Mouse (Mus musculus): Measurements from ENCODE around the gene Map3k5. TPM values are rescaled to one million over a fixed set of nuclear protein-coding genes. Genes with fewer than 3 reads are reported as not detected.
"Not testable (repeated sequence)": the region's sequence is repeated elsewhere in the genome, so short reads cannot be mapped to it uniquely, and the experiment has no call there.

Map3k5 gene
- polyA plus RNA-seq, 1 experiment from 2014 or later: 1.3 TPM

DNA sequence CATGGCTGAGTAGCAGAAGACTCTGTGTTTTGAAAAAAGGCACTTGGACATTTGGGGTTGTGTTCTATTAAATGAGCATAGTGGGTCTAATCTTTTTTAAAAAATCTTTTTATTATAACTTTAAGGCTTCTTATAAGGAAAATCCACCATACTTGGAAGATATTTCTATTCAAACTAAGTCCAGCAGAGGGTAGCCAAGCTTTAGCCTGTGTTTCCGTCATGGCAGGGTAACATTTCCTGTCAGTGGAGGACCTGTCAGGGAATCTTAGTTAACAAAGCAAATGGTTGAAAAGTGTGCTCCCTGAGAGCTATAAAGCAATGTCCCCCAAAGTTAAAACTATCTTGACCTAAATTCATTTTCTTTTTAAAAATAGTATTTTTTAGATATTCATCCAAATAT lies 22.7 kb upstream of the Map3k5 start:
- Histone ChIP-seq H3K27ac (no peak overlapping the region), H3K4me2 (no peak overlapping the region), H3K4me3 (no peak overlapping the region), H3K9ac (no peak overlapping the region), H3K36me3 (no peaks in the 10 kb centered on the region), H3K4me1 (peaks cover 6% of the 10 kb centered on the region), H3K27me3 (replicated peaks) (no peaks in the 10 kb centered on the region), H3K9me3 (replicated peaks) (no peaks in the 10 kb centered on the region)
- 41% methylated on average over 1 of the region's 1 CpGs for WGBS (ENCODE audit: insufficient replicate concordance)
- no peak for ATAC-seq

DNA sequence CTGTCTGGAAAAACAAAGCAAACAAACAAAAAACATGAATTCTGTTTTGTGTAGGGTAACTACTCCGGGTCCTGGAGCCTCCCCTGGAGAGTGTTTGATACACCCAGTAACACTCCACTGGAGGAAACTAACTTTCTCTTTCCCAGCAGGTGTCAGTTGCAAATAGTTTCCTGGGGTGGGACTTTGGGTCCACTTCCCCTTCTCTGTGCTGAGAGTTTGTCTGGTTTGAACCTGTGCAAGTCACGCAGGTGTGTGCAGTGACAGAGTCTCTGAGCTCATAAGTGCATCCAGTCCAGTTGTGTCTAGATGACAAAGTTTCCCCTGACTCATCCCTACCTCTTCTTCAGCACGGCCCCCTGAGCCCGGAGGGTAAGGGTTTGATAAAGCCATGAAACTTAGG lies 20.5 kb upstream of the Map3k5 start:
- no peak overlapping the region for H3K4me2 ChIP-seq
- no peaks in the 10 kb centered on the region for H3K36me3 ChIP-seq
- H3K27ac ChIP-seq: no peak overlapping the region
- no peaks in the 10 kb centered on the region for H3K27me3 ChIP-seq (replicated peaks)
- H3K4me1 ChIP-seq: no peaks in the 10 kb centered on the region
- H3K9me3 ChIP-seq (replicated peaks): no peaks in the 10 kb centered on the region
- ATAC-seq: no peak
- WGBS (ENCODE audit: insufficient replicate concordance): 59% methylated on average over 4 of the region's 4 CpGs
- H3K4me3 ChIP-seq: no peak overlapping the region
- H3K9ac ChIP-seq: no peak overlapping the region

DNA sequence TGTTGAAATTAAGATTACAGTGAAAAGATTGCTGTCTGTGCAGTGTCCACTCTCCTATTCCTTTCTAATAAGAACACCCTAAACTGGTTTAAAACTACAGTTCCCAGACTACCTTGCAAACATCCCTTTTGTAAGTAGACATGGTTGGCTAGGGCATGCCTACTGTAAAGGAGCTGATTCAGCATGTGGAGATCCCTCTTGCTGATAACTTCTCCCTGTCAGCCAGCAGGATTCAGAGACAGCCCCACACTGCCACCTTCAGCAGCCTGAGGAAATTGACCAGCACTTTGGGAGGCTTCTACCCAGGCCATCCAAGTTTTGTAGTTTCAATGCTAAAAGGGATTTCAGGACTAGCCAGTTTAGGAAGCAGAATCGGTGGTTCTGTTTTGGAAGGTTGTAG lies 19.0 kb upstream of the Map3k5 start:
- H3K27ac ChIP-seq: no peak overlapping the region
- H3K4me1 ChIP-seq: no peaks in the 10 kb centered on the region
- ATAC-seq: peak; percentile 55
- H3K4me3 ChIP-seq: no peak overlapping the region
- no peaks in the 10 kb centered on the region for H3K27me3 ChIP-seq (replicated peaks)
- H3K4me2 ChIP-seq: no peak overlapping the region
- H3K36me3 ChIP-seq: no peaks in the 10 kb centered on the region
- WGBS (ENCODE audit: insufficient replicate concordance): 34% methylated on average over 1 of the region's 1 CpGs
- H3K9ac ChIP-seq: no peak overlapping the region
- no peaks in the 10 kb centered on the region for H3K9me3 ChIP-seq (replicated peaks)

DNA sequence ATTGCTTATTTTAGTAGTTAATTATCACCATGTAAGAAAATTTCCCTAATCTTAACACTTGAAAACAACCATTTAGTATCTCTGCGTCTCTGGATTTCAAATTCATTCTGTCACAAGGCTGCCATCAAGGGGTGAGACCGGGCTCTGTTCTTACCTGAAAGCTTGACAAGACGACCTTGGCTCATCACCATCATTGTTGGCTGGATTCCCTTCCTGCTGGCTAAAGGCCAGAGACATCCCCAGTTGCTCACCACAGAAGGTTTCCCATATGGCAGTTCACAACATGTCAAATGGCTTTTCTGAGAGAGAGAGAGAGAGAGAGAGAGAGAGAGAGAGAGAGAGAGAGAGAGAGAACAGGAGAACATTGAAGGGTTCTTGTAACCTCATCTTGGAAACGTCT lies 11.9 kb upstream of the Map3k5 start:
- no peak for ATAC-seq
- WGBS (ENCODE audit: insufficient replicate concordance): 45% methylated on average over 4 of the region's 4 CpGs
- H3K4me3 ChIP-seq: no peak overlapping the region
- no peak overlapping the region for H3K4me2 ChIP-seq
- H3K9ac ChIP-seq: no peak overlapping the region
- no peaks in the 10 kb centered on the region for H3K27me3 ChIP-seq (replicated peaks)
- H3K36me3 ChIP-seq: no peaks in the 10 kb centered on the region
- H3K27ac ChIP-seq: no peak overlapping the region
- H3K4me1 ChIP-seq: no peaks in the 10 kb centered on the region
- no peaks in the 10 kb centered on the region for H3K9me3 ChIP-seq (replicated peaks)

DNA sequence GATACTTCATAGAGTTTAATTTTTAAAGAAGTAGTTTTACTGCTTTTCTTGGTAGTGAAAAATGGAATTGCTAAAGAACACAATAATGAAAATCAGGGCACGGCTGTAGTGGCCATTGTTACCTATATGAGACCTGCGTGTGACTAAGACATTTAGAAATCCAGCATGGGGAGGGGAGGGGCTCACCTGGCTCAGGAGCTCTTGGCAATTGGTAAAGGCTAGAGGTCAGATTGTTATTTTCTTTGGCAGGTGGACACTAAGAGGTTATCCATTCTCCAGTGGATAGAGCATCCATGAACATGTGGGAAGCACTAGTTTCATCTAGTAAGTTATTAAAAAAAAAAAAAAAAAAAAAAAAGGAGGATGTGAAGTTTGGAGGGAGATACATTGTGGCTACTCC lies 10.0 kb upstream of the Map3k5 start:
- Histone ChIP-seq H3K9ac (no peak overlapping the region), H3K27ac (no peak overlapping the region), H3K4me2 (no peak overlapping the region), H3K36me3 (no peaks in the 10 kb centered on the region), H3K4me3 (no peak overlapping the region), H3K27me3 (replicated peaks) (no peaks in the 10 kb centered on the region), H3K9me3 (replicated peaks) (no peaks in the 10 kb centered on the region), H3K4me1 (no peaks in the 10 kb centered on the region)
- WGBS (ENCODE audit: insufficient replicate concordance): 56% methylated on average over 2 of the region's 2 CpGs
- no peak for ATAC-seq

DNA sequence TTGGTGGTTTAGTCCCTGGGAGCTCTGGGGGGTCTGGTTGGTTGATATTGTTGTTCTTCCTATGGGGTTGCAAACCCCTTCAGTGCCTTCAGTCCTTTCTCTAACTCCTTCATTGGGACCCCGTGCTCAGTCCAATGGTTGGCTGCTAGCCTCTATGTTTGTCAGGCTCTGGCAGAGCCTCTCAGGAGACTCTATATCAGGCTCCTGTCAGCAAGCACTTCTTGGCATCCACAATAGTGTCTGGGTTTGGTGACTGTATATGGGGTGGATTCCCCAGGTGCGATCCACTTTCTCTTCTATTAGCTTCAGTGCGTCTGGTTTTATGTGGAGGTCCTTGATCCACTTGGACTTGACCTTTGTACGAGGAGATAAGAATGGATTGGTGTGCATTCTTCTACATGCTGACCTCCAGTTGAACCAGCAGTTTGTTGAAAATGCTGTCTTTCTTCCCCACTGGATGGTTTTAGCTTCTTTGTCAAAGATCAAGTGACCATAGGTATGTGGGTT lies 7.8 kb upstream of the Map3k5 start:
- 63% methylated on average over 4 of the region's 4 CpGs for WGBS (ENCODE audit: insufficient replicate concordance)
- not testable (repeated sequence) for H3K4me1 ChIP-seq; H3K27me3 ChIP-seq (replicated peaks); H3K4me2 ChIP-seq; H3K9ac ChIP-seq; H3K9me3 ChIP-seq (replicated peaks); ATAC-seq; H3K4me3 ChIP-seq; H3K27ac ChIP-seq; H3K36me3 ChIP-seq

DNA sequence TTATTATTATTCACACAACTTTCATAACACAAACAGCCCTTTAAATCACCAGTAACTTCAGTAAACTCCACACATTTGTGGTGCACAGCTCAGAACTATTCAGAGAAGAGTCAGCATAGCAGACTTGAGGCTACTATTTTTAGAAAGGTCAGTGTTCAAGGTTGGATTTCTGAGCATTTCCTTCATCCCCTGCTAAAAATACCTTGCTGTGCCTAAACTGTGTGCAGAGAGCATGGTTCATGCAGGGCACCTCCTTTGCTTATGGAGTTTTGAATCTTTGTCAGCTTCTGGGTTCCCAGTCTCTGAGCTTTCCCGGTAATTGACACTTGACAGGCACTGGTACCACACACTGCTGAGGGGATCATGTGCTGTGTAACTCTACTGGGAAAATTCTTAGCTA lies 6.1 kb upstream of the Map3k5 start:
- Histone ChIP-seq H3K9ac (no peak overlapping the region), H3K9me3 (replicated peaks) (no peaks in the 10 kb centered on the region), H3K4me1 (no peaks in the 10 kb centered on the region), H3K4me2 (no peak overlapping the region), H3K27ac (no peak overlapping the region), H3K36me3 (no peaks in the 10 kb centered on the region), H3K4me3 (no peak overlapping the region), H3K27me3 (replicated peaks) (peaks cover 16% of the 10 kb centered on the region)
- 63% methylated on average over 1 of the region's 1 CpGs for WGBS (ENCODE audit: insufficient replicate concordance)
- no peak for ATAC-seq

DNA sequence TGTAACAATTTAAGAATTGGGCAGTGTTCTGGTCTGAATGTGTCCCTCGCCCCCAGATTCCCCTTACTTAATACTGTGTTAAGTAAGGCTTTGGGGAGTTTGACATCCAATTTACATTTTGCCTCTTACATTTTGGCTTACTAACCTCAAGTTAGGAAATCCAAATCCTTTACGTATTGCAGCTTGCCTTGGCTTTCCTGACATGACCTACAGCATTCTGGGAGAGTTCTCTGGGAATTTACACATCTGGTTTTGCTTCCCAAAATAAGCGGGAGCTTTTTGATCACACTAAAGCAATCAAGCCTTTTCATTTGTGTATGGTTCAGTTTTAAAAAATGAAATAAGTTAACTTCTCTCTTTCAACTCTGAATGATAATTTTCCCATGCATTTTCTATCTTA lies 1.3 kb upstream of the Map3k5 start:
- ATAC-seq: no peak
- H3K9ac ChIP-seq: no peak overlapping the region
- H3K27me3 ChIP-seq (replicated peaks): peaks cover 43% of the 10 kb centered on the region
- H3K36me3 ChIP-seq: no peaks in the 10 kb centered on the region
- peaks cover 26% of the 10 kb centered on the region for H3K4me1 ChIP-seq
- WGBS (ENCODE audit: insufficient replicate concordance): 43% methylated on average over 3 of the region's 3 CpGs
- H3K4me2 ChIP-seq: peak overlapping the region; percentile 92
- no peak overlapping the region for H3K27ac ChIP-seq
- peak overlapping the region; percentile 70 for H3K4me3 ChIP-seq
- H3K9me3 ChIP-seq (replicated peaks): no peaks in the 10 kb centered on the region

DNA sequence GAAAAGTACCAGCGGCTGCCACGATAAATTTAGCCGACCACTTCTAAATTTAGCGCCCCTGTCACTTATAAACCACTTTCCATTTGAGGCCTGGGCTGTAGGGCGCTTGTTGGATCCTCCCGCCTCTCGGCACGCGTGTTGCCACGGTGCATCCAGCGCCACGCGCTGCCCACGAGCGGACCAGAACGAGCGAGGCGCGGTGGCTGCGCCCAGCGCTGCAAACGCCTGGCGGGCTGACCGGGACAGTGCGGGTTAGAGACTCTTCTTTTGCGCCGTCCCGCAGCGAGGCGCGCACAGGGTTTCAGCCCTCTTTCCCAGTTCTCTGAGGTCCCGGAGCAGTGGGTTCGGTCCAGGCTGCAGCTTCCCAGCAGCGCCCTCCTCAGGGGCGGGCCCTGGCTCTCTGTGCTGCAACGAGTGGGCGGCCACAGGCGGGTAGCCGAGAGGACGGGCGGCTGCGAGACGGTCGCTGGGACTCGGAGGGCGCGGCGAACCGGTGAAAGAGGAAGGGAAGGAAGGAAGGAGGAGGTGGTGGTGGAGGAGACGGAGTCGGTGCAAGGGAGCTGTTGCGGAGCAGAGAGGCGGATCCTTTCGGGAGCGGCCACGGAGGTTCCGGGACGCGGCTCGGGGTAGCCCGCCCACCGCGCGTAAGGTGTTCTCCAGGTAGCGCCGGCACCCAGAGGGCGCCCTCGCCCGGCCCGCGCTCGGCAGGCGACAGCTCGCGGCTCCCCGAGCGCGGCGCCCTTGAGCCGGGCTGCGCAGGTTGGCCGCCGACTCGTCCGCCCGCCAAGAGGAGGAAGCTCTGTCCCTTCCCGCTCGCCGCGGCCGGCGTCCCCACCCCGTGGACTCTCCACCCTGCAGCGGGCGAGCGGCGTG lies 525 bp upstream of the Map3k5 start:
- under 1% methylated on average over 79 of the region's 97 CpGs for WGBS (ENCODE audit: insufficient replicate concordance)
- peak overlapping the region; percentile 92 for H3K4me2 ChIP-seq
- peak overlapping the region; percentile 70 for H3K4me3 ChIP-seq
- H3K9ac ChIP-seq: peak overlapping the region; percentile 73
- peaks cover 26% of the 10 kb centered on the region for H3K4me1 ChIP-seq
- H3K27ac ChIP-seq: peak overlapping the region; percentile 65
- H3K9me3 ChIP-seq (replicated peaks): no peaks in the 10 kb centered on the region
- H3K27me3 ChIP-seq (replicated peaks): peaks cover 43% of the 10 kb centered on the region
- peak; percentile 85 for ATAC-seq
- H3K36me3 ChIP-seq: no peaks in the 10 kb centered on the region

DNA sequence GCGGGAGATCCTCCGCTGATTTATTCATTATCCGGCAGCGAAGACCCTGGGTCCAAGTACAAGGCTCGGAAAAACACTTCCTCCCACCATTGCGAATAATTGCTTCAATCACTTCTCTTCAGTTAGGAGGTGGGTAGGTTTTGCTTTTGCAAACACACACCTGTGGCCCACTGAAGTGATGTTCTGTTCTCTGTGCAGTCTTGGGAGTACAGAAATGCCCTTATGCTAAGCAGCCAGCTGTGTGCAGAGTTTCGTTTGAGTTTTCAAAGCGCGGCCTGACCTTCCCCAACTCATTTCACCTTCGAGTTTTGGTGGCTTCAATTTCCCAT lies 987 bp downstream of the Map3k5 start:
- Histone ChIP-seq H3K27ac (no peak overlapping the region), H3K4me2 (peak overlapping the region; percentile 92), H3K27me3 (replicated peaks) (peaks cover 40% of the 10 kb centered on the region), H3K36me3 (no peaks in the 10 kb centered on the region), H3K9ac (peak overlapping the region; percentile 73; the same call in 1 of the 2 replicates), H3K4me1 (peaks cover 39% of the 10 kb centered on the region), H3K9me3 (replicated peaks) (no peaks in the 10 kb centered on the region), H3K4me3 (peak overlapping the region; percentile 70)
- WGBS (ENCODE audit: insufficient replicate concordance): 9% methylated on average over 10 of the region's 10 CpGs
- ATAC-seq: no peak

DNA sequence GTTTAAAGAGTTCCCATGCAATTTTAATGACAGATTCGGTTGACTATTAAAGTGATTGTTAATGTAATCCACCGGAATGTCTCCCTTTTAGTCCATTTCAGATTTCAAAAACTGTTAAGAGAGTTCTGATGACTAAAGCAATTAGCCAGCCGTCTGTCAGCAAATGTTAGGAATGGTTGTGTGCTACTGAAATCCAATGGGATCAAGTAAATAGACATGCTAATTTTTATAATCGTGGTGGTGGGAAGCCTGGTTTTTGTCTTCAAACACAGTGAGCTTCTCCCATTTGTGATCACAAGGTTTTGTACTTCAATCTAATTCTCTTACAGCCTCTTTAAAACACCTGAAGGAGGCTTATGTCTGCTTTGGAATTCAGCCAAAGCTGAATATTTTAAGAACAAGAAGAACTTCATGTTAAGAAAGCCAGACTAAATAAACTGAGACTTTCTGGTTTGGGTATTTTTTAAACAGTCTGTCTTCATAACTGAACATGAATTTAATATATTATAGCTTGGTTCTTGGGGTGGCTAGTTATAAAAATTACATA lies 1.6 kb downstream of the Map3k5 start:
- Histone ChIP-seq H3K4me2 (peak overlapping the region; percentile 92), H3K27me3 (replicated peaks) (peaks cover 37% of the 10 kb centered on the region)

DNA sequence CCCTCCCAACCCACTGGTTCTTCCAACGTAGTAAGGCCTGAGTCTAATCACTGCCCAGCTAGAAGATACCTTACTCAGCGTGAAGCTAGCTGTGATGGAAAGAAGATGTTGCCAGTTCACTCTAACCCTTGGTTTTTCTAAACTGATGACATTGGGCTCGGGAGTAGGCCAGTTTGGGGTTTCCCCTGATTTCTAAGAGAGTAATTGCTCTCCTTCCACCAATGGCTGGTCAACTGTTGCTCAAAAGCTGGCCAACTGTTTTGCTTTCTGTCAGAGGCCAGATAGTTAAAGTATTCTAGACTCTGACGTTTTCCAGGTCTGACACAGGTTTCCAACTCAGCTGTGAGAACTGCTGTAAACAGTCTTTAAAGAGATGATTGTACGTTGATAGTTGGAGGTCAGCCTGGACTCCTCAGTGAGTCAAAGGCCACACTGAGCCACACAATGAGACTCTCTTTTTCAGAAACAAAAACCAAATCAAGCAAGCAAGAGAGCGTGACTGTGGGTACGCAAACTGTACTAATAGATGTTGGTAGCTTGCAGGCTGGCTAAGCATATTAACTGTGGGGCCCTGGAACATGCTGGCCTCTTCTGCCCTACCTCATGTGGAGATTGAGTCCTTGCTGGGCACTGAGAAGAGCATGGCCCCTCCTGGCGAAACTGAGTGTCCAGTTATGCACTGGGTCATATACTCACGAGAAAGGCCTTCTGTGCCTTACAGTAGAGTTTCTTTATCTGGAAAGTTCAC lies 2.9 kb downstream of the Map3k5 start:
- H3K4me2 ChIP-seq: no peak overlapping the region
- 57% methylated on average over 9 of the region's 9 CpGs for WGBS (ENCODE audit: insufficient replicate concordance)
- H3K9ac ChIP-seq: no peak overlapping the region
- H3K4me3 ChIP-seq: no peak overlapping the region
- no peaks in the 10 kb centered on the region for H3K36me3 ChIP-seq
- no peak overlapping the region for H3K27ac ChIP-seq
- H3K4me1 ChIP-seq: peaks cover 48% of the 10 kb centered on the region
- no peaks in the 10 kb centered on the region for H3K9me3 ChIP-seq (replicated peaks)
- no peak for ATAC-seq
- H3K27me3 ChIP-seq (replicated peaks): peaks cover 36% of the 10 kb centered on the region

More for the DNA sequence above, 1.6 kb downstream of the Map3k5 start:
- H3K36me3 ChIP-seq: no peaks in the 10 kb centered on the region
- H3K4me3 ChIP-seq: no peak overlapping the region
- no peak overlapping the region for H3K9ac ChIP-seq
- no peak for ATAC-seq
- peaks cover 44% of the 10 kb centered on the region for H3K4me1 ChIP-seq
- WGBS (ENCODE audit: insufficient replicate concordance): 66% methylated on average over 4 of the region's 4 CpGs
- no peaks in the 10 kb centered on the region for H3K9me3 ChIP-seq (replicated peaks)
- no peak overlapping the region for H3K27ac ChIP-seq
